ENCODE assay signal across 8 mouse cellular contexts in genomic region chr9:7594816-7595540, GRCm38 (mm10). TPM values are rescaled to one million over a fixed set of nuclear protein-coding genes. Genes with fewer than 3 reads are reported as not detected.
A peak's percentile ranks its signal among the peaks of the same experiment; 100 is the strongest.
DNase-seq lines count a peak whose midpoint lies in the region; ATAC-seq lines count a peak whose summit lies in the region.

No protein-coding gene starts in this region.

- no peaks in the 10 kb centered on the region for H3K36me3 ChIP-seq in hindbrain, embryonic 11.5 days (ENCODE audit: control insufficient read depth, insufficient read depth, low read length)

- no peak overlapping the region for H3K27ac ChIP-seq in hindbrain, embryonic 11.5 days (ENCODE audit: low read depth, low read length)

- peak overlapping the region; percentile 40; the same call in 1 of the 2 replicates for H3K9ac ChIP-seq in hindbrain, embryonic 11.5 days (ENCODE audit: low read depth, low read length)

- peak; percentile 100 for ATAC-seq in frontal cortex, adult (ENCODE audit: low TSS enrichment)
- ATAC-seq in hindbrain, embryonic 11.5 days (ENCODE audit: low FRiP score) = peak; percentile 96

- no peak overlapping the region for H3K4me3 ChIP-seq in hindbrain, embryonic 11.5 days (ENCODE audit: low read depth, low read length)

- no peaks in the 10 kb centered on the region for H3K27me3 ChIP-seq in hindbrain, embryonic 11.5 days (ENCODE audit: control insufficient read depth, insufficient read depth, low read length)

- no peaks in the 10 kb centered on the region for H3K9me3 ChIP-seq in hindbrain, embryonic 11.5 days (ENCODE audit: control insufficient read depth, low read length)

- DNase-seq in MEL-GATA-1-ER (ENCODE audit: extremely low read depth, low read depth) = peak; percentile 64
- peak; percentile 84 for DNase-seq in cerebellum, adult 9-10 months
- peak; percentile 85 for DNase-seq in hindbrain, embryonic 11.5 days (ENCODE audit: low spot score)
- DNase-seq in layer of hippocampus, postnatal 10 days (ENCODE audit: low spot score in 2 of 2) = peak; percentile 75 to 83
- peak; percentile 93 for DNase-seq in lung, postnatal 10 days
- peak; percentile 73 for DNase-seq in ovary, postnatal 36 days (ENCODE audit: low spot score)
- DNase-seq in thymus, postnatal 25 days = peak; percentile 73

- no peaks in the 10 kb centered on the region for H3K4me1 ChIP-seq in hindbrain, embryonic 11.5 days (replicated peaks; ENCODE audit: control insufficient read depth, insufficient read depth, low read length)

- peak overlapping the region; percentile 21; the same call in 1 of the 2 replicates for H3K4me2 ChIP-seq in hindbrain, embryonic 11.5 days (replicated peaks; ENCODE audit: low read depth, low read length)

- WGBS in hindbrain, embryonic 11.5 days = 31% methylated on average over 6 of the region's 6 CpGs

RNA-seq across cellular contexts. Expression of gene Mmp27, which starts 23.8 kb away (rescaled TPM):
- not detected in 2 replicates for polyA plus RNA-seq in hindbrain, embryonic 11.5 days (2014; fragmentation: Nextera tagmentation; extraction: Ambion mirVana)
- not detected for total RNA-seq in layer of hippocampus, postnatal 10 days (2021)

RNA-seq across cellular contexts. Expression of gene Mmp20, which starts 33.1 kb away (rescaled TPM):
- polyA plus RNA-seq in hindbrain, embryonic 11.5 days (2014; fragmentation: Nextera tagmentation; extraction: Ambion mirVana) = not detected in 2 replicates
- not detected for total RNA-seq in layer of hippocampus, postnatal 10 days (2021)

RNA-seq across cellular contexts. Expression of gene Mmp8, which starts 36.7 kb away (rescaled TPM):
- 0.10 TPM in 1 of 2 replicates, not detected in the other for polyA plus RNA-seq in hindbrain, embryonic 11.5 days (2014; fragmentation: Nextera tagmentation; extraction: Ambion mirVana)
- not detected for total RNA-seq in layer of hippocampus, postnatal 10 days (2021)
